Mouse (Mus musculus) liver, embryonic 13.5 days (tissue): Measurements from ENCODE around the gene Trip4. TPM values are rescaled to one million over a fixed set of nuclear protein-coding genes. Genes with fewer than 3 reads are reported as not detected.

Source experiments
- polyA plus RNA-seq: library from polyadenylated mRNA; unstranded; fragments of >200 nt; fragmentation: Nextera tagmentation; extraction: Ambion mirVana; gene quantifications from 2 replicates; pipeline ENCODE4 v1.2.1, GENCODE M21; 2015

Trip4 gene
- polyA plus RNA-seq, 1 experiment from 2014 or later = 12.4 TPM

Other genes starting within 250 kb of the Trip4 start
- 49.6 and 54.3 TPM in 2 replicates for gene Oaz2, start 240.8 kb downstream of the Trip4 start, polyA plus RNA-seq
- 1.7 and 1.8 TPM in 2 replicates for gene Zfp609, start 81.2 kb downstream of the Trip4 start, polyA plus RNA-seq
- 121 and 141 TPM in 2 replicates for gene Pclaf, start 18.6 kb downstream of the Trip4 start, polyA plus RNA-seq
- 3.6 and 4.2 TPM in 2 replicates for gene Csnk1g1, start 130 bp upstream of the Trip4 start, polyA plus RNA-seq
- gene Ppib, start 151.4 kb upstream of the Trip4 start, polyA plus RNA-seq = 380 and 383 TPM in 2 replicates
- 29.2 and 31.4 TPM in 2 replicates for gene Snx22, start 160.9 kb upstream of the Trip4 start, polyA plus RNA-seq
- gene Snx1, start 217.8 kb upstream of the Trip4 start, polyA plus RNA-seq = 79.7 and 94.6 TPM in 2 replicates
- 196 and 222 TPM in 2 replicates for gene Ciao2a, start 217.8 kb upstream of the Trip4 start, polyA plus RNA-seq
- 20.5 and 23.8 TPM in 2 replicates for gene Dapk2, start 249.4 kb upstream of the Trip4 start, polyA plus RNA-seq